Mouse (Mus musculus) ES-Bruce4 (cell line): Measurements from ENCODE around the gene Sapcd2.

Experiments
- CTCF ChIP-seq: IDR thresholded peaks from one replicate; pipeline ENCODE4 v1.8.1; 2011; ENCODE audit warnings: low read depth, low read length
- POLR2A ChIP-seq: IDR thresholded peaks from one replicate; pipeline ENCODE4 v1.8.1; 2011; ENCODE audit warnings: low read length; ENCODE audit not compliant: insufficient read depth

DNA sequence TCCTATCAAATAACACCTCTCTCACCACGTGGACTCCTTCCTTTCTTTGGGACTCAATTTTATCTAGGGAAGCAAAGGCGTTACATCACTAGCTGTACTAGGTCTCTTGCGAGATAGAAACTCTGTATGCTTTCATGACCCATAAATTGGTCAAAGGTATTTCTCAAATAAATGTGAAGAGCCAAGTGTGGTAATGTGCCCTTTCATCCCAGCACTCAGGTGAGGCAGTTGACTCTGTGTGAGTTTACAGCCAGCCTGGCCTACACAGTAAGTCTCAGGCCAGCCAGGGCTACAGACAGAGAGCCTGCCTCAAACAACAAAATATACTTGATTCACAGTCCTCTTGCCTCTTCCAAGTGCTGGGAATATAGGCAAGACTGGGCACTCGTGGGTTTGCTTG, 12.3 kb upstream of the Sapcd2 start:
- TF ChIP-seq POLR2A = no peak
- TF ChIP-seq CTCF = no peak
